Mouse (Mus musculus) lung, postnatal 36 days (tissue): ENCODE results near the gene Fam184b.
A peak's percentile ranks its signal among the peaks of the same experiment; 100 is the strongest.
"Not testable (repeated sequence)": the region's sequence is repeated elsewhere in the genome, so short reads cannot be mapped to it uniquely, and the experiment has no call there.

Experiments
- DNase-seq: peaks from one replicate; pipeline ENCODE4 v3.0.0; 2022; ENCODE audit warnings: mixed read lengths

Fam184b gene

GRCm38 (mm10) chr5:45638806-45639714 is at the start of gene Fam184b:
TSS of gene Fam184b (minus strand) at chr5:45639614.
- DNase-seq: peak; percentile 27

- no peak for DNase-seq
These were observed 49.7 kb upstream of the Fam184b start for GRCm38 (mm10) chr5:45689152-45689551.

GRCm38 (mm10) chr5:45686223-45686622 is 46.8 kb upstream of the Fam184b start:
- no peak for DNase-seq

- no peak for DNase-seq
These were observed 45.8 kb upstream of the Fam184b start for GRCm38 (mm10) chr5:45685243-45685642.

- DNase-seq: no peak
These were observed 44.0 kb upstream of the Fam184b start for GRCm38 (mm10) chr5:45683388-45683787.

- no peak for DNase-seq
These were observed 40.5 kb upstream of the Fam184b start for GRCm38 (mm10) chr5:45679955-45680354.

- no peak for DNase-seq
These were observed 38.2 kb upstream of the Fam184b start for GRCm38 (mm10) chr5:45677639-45678038.

GRCm38 (mm10) chr5:45675032-45675431 is 35.6 kb upstream of the Fam184b start:
- DNase-seq: no peak

GRCm38 (mm10) chr5:45670894-45671494 is 31.6 kb upstream of the Fam184b start:
- no peak for DNase-seq

- DNase-seq: no peak
These were observed 30.9 kb upstream of the Fam184b start for GRCm38 (mm10) chr5:45670280-45670670.

GRCm38 (mm10) chr5:45669598-45670279 is 30.3 kb upstream of the Fam184b start, which contains the start of gene Ncapg:
TSS of gene Ncapg (plus strand) at chr5:45669919.
- DNase-seq: peak; percentile 100

GRCm38 (mm10) chr5:45669234-45669597 is 29.8 kb upstream of the Fam184b start:
- DNase-seq: no peak

- DNase-seq: no peak
These were observed 29.4 kb upstream of the Fam184b start for GRCm38 (mm10) chr5:45668831-45669230.

- DNase-seq: peak; percentile 70
These were observed 28.9 kb upstream of the Fam184b start for GRCm38 (mm10) chr5:45668324-45668723.

- DNase-seq: not testable (repeated sequence)
These were observed 19.0 kb upstream of the Fam184b start for GRCm38 (mm10) chr5:45658406-45658805.

- no peak for DNase-seq
These were observed 11.8 kb upstream of the Fam184b start for GRCm38 (mm10) chr5:45651026-45651703.

GRCm38 (mm10) chr5:45639715-45640092 is 290 bp upstream of the Fam184b start:
- DNase-seq: no peak

GRCm38 (mm10) chr5:45638378-45638777 is 1.0 kb downstream of the Fam184b start:
- DNase-seq: no peak

GRCm38 (mm10) chr5:45629470-45629869 is 9.9 kb downstream of the Fam184b start:
- DNase-seq: no peak

GRCm38 (mm10) chr5:45627771-45628170 is 11.6 kb downstream of the Fam184b start:
- no peak for DNase-seq

GRCm38 (mm10) chr5:45621511-45621910 is 17.9 kb downstream of the Fam184b start:
- DNase-seq: no peak

GRCm38 (mm10) chr5:45599056-45599455 is 40.4 kb downstream of the Fam184b start:
- peak; percentile 43 for DNase-seq
